Mouse (Mus musculus): ENCODE data around the gene Rpl32.
A peak's percentile ranks its signal among the peaks of the same experiment; 100 is the strongest.

Gene Rpl32

DNA sequence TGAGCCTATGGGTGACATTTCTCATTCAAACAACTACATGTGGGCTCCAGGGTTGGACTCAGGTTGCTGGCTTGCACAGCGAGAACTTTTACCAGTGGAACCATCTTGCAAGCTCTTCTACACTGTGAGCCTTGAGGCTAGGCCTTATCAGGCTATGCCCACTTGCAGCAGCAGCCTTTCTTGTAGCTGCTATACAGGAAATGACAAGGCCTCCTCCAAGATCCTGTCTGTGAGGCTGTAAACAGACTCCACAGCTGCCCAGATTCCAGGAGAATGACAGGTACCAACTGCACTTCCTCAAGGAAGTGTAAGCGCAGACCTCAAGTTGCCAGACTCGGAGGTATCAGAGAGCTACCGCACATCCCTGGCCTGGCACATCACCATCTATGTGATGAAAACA is 40.3 kb downstream of the Rpl32 start:
- DNase-seq (ENCODE audit: low spot score in 2 of 2), result no peak

DNA sequence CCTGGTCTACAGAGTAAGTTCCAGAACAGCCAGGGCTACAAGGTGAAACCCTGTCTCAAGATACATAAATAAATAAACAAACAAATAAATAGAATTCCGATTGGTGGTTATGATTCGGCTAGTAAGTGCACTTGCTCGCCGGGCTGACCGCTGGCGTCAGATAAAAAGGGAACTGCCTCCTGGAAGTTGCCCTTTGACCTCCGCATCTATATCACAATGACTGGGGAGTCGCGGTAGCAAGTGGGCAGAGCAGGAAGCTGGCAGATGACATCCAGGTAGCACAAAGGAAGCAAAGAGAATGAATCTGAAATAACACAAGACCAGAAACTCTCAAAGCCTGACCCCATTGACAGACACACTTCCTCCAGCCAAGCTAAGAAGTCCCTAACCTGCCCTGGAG is 41.2 kb downstream of the Rpl32 start:
- no peak for DNase-seq (ENCODE audit: low spot score in 2 of 2)

DNA sequence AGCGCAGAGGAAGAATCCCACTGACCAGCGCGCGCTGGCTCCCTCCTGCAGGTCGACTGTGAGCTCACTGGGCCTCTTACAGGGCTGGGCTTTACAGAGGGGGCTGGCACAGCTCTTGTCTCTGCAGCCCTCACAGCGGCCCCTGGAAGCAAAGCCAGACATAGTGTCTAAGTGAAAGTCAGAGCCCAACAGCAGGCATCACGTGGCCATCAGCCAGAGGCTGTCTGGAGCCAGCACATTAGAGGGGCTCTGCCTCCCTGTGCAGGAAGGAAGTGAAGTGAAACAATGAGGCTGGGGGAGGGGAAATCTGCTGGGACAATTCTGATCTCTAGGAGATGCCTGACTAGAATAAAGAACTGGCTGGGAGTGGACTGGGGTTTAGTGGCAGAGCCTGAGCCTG is 44.4 kb downstream of the Rpl32 start:
- DNase-seq (ENCODE audit: low spot score in 2 of 2), result peak; percentile 81 to 85

DNA sequence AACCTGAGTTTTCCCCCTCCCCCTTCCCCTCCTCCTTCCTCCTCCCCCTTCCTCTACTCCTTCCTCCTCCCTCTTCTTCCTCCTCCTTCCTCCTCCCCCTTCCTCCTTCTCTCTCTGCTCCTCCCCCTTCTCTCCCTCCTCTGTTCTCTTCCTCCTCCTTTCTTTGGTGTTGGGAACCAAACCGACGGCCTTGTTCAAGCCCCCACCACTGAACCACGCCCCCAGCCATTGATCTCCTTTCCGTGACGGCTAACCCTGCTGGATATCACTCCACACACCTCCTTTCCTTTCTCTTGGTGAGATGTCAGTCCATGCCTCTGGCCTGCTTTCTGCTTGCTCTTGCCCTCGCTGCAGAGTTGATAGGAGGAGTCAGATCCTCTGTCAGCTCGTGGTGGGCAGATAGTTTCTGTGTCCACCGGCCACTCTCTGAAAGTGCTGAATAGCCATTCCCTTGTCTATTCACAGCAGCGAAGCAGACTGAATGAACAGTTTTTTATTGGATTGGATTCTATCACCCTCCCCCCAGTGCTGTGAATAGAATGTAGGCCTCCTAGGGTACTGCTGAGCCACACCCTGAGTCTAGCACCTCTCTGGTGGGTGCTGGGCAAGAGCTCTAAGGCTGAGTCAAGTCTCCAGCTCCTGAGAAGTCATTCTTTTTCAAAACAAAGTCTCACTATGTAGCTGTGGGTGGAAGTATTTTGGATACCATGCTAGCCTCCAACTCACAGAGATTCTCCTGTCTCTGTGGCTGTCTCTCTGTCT is 46.4 kb downstream of the Rpl32 start, which contains the start of gene Tmem40:
Tmem40 (minus strand) TSS at position 416 of the 762 bp plus-strand sequence.
- DNase-seq (ENCODE audit: low spot score in 2 of 2), result no peak

DNA sequence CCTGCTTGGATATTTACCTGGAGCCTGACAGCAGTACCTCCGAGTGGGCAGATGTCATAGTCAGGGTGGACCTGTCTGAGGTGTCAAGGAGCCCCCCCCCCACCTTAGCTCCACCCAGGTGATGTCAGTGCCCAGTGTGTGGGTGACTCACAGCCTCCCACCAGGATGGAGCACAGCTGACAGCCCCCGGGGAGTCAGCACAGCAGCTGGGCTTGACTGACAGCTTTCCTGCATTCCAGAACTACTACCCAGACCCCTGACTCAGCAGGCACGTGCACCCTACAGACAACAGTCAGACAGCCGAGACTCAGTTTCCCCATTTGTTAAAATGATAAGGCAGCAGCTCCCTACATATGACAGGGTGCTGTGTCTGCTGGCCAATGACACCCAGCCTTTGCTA is 47.6 kb downstream of the Rpl32 start:
- no peak for DNase-seq (ENCODE audit: low spot score in 2 of 2)

DNA sequence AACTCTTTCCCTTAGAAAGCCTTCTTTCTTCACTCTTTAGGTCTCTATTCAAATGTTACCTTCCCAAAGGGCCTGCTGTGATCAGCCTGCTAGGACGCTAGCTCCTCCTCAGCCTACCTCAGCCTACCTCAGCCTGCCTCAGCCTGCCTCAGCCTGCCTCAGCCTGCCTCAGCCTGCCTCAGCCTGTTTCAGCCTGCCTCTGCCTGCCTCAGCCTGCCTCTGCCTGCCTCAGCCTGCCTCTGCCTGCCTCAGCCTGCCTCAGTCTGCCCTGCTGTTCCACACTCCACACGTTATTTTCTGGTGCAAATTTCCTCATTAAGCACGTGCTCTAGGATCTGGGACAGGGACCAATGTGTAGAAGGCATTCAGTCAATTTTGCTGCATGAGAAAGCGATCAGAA is 48.4 kb downstream of the Rpl32 start:
- DNase-seq (ENCODE audit: low spot score in 2 of 2), result no peak

DNA sequence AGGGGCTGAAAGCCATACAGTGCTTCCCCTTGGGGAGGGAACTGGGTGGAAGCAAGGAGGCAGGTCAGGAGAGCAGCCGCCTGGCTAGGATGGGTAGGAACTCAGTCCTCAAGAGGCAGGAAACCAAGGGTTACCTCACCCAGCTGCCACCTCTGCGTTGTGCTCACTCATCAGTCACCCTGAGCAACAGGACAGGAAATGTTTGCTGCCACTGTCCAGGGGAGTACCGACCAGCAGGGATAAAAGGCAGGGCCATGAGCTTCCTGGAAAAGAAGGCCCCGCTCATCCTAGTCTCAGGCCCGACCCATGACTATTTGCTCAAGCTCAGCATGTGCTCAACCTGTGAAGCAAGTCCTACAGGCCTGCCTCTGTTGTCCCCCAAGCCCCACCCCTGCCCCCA is 49.1 kb downstream of the Rpl32 start:
- DNase-seq (ENCODE audit: low spot score in 2 of 2), result no peak

DNA sequence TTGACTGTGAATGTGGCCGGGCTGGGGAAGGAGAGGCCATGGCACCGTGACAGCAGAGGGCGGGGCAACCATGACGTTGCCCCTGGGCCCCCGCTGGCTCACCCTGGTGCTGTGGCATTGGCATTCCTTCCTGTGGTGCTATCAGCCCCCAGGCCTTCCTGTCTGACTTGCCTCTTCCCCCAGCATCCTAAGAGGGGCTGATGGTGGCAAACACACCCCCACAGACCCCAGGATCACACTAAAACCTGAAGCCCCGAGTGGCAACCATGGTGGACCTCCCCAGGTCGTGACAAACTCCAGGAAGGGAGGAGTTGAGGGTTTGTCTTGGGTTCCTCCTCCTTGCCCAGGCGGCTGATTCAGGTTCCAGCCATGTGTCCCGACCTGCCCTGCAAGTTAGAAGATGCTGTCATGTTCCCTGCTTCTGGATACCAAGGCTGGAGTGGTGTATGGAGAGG is 49.5 kb downstream of the Rpl32 start:
- DNase-seq (ENCODE audit: low spot score in 2 of 2), result no peak

DNA sequence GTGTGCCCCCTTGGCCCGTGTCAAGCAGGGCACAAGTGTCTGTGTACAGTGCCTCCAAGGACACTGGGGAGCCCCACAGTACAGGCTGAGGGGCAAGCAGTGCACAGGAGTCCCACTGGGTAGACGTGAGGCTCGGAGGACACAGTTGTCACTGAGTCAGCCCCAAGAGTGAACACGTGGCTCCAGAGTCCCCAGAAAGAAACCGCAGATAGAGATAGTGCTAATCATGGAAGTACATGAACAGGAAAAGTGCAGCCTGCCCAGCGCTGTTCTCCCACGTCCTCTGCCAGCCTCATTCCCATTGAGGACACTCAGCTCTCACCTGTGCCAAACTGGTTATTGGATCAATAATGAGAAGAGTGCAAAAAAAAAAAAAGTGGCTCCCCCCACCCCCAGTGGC is 53.0 kb downstream of the Rpl32 start:
- DNase-seq (ENCODE audit: low spot score in 2 of 2), result no peak

Measured in right cerebral cortex, postnatal 10 days (tissue).